Mouse (Mus musculus) ES-E14 (cell line): ENCODE data around the gene Hist2h3b. TPM values are rescaled to one million over a fixed set of nuclear protein-coding genes. Genes with fewer than 3 reads are reported as not detected.
"Not testable (repeated sequence)": the region's sequence is repeated elsewhere in the genome, so short reads cannot be mapped to it uniquely, and the experiment has no call there.

Experiments
- DNase-seq: peaks from one replicate; pipeline ENCODE4 v3.0.0-alpha.2; 2013; ENCODE audit warnings: low read depth, low spot score
- H3K27ac ChIP-seq: 2 replicates; pipeline ENCODE4 v1.5.1; 2012; ENCODE audit warnings: low read depth, mild to moderate bottlenecking, low read length, moderate library complexity, mixed read lengths; ENCODE audit not compliant: poor library complexity, insufficient read depth, severe bottlenecking
- H3K36me3 ChIP-seq: 2 replicates; pipeline ENCODE4 v1.6.1; 2012; ENCODE audit warnings: mild to moderate bottlenecking, low read length, moderate library complexity, mixed read lengths; ENCODE audit not compliant: control insufficient read depth, poor library complexity, insufficient read depth, severe bottlenecking
- H3K4me1 ChIP-seq, 2 experiments: fragments of 150-350 bp in 1 of 2; sonication (generic) in 1 of 2; 2 replicates each; pipeline ENCODE4 v1.6.1; 2012; ENCODE audit warnings: low read length in 2 of 2, mild to moderate bottlenecking in 1 of 2, mixed read lengths in 1 of 2; ENCODE audit not compliant: control insufficient read depth in 2 of 2, insufficient read depth in 2 of 2, poor library complexity in 1 of 2
- H3K4me3 ChIP-seq, 2 experiments: fragments of 150-350 bp in 1 of 2; sonication (generic) in 1 of 2; 2 replicates each; pipeline ENCODE4 v1.5.1; 2012; ENCODE audit warnings: low read length in 2 of 2, low read depth in 1 of 2, mild to moderate bottlenecking in 1 of 2, mixed read lengths in 1 of 2; ENCODE audit not compliant: insufficient read depth in 1 of 2, poor library complexity in 1 of 2, severe bottlenecking in 1 of 2
- H3K9ac ChIP-seq: 2 replicates; pipeline ENCODE4 v1.6.1; 2012; ENCODE audit warnings: low read depth, mild to moderate bottlenecking, low read length, mixed read lengths; ENCODE audit not compliant: poor library complexity, insufficient read depth, severe bottlenecking
- H3K9me3 ChIP-seq: fragments of 150-350 bp; sonication (generic); 2 replicates; pipeline ENCODE4 v1.6.1; 2012; ENCODE audit warnings: low read depth, mild to moderate bottlenecking, low read length; ENCODE audit not compliant: control insufficient read depth, insufficient read depth
- CHD2 ChIP-seq: IDR thresholded peaks from 2 replicates; pipeline ENCODE4 v1.6.1; 2014; ENCODE audit warnings: mild to moderate bottlenecking, low read depth, low read length, inconsistent platforms
- HCFC1 ChIP-seq: IDR thresholded peaks from 2 replicates; pipeline ENCODE4 v1.6.1; 2012; ENCODE audit warnings: low read length, inconsistent platforms, borderline replicate concordance; ENCODE audit not compliant: insufficient read depth
- MAFK ChIP-seq: IDR thresholded peaks from 2 replicates; pipeline ENCODE4 v1.6.1; 2014; ENCODE audit warnings: mild to moderate bottlenecking, low read depth, low read length, inconsistent platforms; ENCODE audit not compliant: insufficient read depth
- ZC3H11A ChIP-seq: IDR thresholded peaks from 2 replicates; pipeline ENCODE4 v1.6.1; 2012; ENCODE audit warnings: low read depth, mild to moderate bottlenecking, inconsistent platforms, low read length, borderline replicate concordance
- ZNF384 ChIP-seq: IDR thresholded peaks from 2 replicates; pipeline ENCODE4 v1.6.1; 2012; ENCODE audit warnings: low read depth, low read length, inconsistent platforms
- in situ Hi-C, 2 experiments: fragments of 600-800 bp; cut with MboI; formaldehyde crosslinking; loops; one replicate each; pipeline ENCODE4 v1.15.1; 2025; ENCODE audit warnings: low sequenced_read_pairs in 2 of 2, inconsistent platforms in 1 of 2; ENCODE audit not compliant: unreplicated experiment in 2 of 2
- total RNA-seq: library from RNA; depleted of rRNA; stranded (reverse); fragments of 300-350 nt; gene quantifications from 2 replicates; pipeline ENCODE4 v1.2.3, GENCODE M21; 2012; rRNA removed

Hist2h3b gene
- total RNA-seq = 806 and 880 TPM in 2 replicates

DNA sequence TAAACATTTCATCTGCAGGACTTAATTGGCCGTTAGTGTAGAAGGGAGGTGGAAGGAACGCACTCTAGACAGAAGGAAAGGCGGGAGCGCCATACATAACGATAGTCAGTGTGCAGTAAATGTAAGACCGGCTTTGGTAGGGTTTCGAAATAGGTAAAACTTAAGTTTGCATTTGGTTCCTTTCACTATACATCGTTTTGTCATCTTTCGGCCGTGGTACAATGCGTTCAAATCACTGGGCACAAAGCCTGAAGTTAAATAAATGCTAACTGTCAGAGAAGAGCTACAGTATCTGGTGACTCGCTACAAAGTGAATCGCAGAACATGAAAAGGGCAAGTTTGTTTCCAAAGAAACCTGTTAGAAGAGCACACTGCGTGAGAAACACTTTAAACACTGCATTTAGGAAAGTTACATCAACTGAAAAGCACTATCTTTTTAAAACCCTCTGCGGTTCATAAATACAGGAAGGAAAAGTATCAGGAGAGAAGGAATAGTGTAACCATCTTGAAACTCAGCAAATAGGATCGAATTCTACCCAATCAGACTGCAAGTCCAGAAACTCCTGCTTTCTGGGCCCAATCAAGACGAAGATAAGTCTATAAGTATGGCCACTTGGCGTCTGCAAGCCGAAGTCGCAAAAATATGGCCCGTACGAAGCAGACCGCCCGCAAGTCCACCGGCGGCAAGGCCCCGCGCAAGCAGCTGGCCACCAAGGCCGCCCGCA is at the start of gene Hist2h3b:
TSS of gene Hist2h3b (plus strand) at position 604 of the 725 bp plus-strand sequence.
- peak within 1 kb of the TSS; percentile 61 to 62 for H3K4me3 ChIP-seq
- H3K27ac ChIP-seq = peak within 1 kb of the TSS; percentile 74
- H3K36me3 ChIP-seq = no peaks in the 10 kb centered on the region
- H3K9ac ChIP-seq = peak within 1 kb of the TSS; percentile 76
- in situ Hi-C loops = no loop called here
- DNase-seq = peak; percentile 65
- TF ChIP-seq HCFC1 (no peak), ZC3H11A (no peak), CHD2 (no peak), MAFK (no peak), ZNF384 (no peak)
- no peaks in the 10 kb centered on the region for H3K9me3 ChIP-seq
- H3K4me1 ChIP-seq = peaks cover 2 to 5% of the 10 kb centered on the region in 2 experiments; a peak in 2 of 4 replicates

DNA sequence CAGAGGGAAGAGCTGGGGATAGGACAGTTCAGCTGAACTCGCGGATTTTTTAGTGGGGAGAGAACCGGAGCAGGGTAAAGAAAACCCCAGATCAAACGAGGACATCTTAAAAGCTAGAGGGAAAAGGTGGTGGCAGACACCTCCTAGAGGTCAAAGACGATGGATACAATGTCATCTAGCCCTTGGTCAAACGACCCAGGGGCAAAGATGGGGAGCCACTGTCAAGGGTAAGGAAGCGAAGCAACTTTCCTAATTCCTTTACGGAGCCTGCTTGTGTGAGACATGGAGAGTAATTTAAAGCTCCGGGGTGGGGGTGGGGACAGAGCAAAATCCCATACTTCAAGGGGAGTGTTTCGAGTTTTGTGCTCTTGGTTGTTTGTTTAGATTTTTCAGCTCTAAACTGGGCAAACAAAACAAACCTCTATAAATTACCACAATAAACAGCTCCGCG is 49.2 kb upstream of the Hist2h3b start:
- Histone ChIP-seq H3K36me3 (no peaks in the 10 kb centered on the region), H3K27ac (peak overlapping the region; percentile 83), H3K9ac (peak overlapping the region; percentile 77), H3K9me3 (no peaks in the 10 kb centered on the region), H3K4me1 (peaks cover 0 to 3% of the 10 kb centered on the region in 2 experiments; a peak in 2 of 4 replicates), H3K4me3 (peak overlapping the region; percentile 59 to 68)
- in situ Hi-C loops = no loop called here
- TF ChIP-seq ZNF384 (no peak), HCFC1 (no peak), ZC3H11A (0 out of 2 replicates have a peak, but pooled peaks have one; percentile 3), CHD2 (peak; percentile 14; the same call in 1 of the 2 replicates), MAFK (no peak)
- no peak for DNase-seq

DNA sequence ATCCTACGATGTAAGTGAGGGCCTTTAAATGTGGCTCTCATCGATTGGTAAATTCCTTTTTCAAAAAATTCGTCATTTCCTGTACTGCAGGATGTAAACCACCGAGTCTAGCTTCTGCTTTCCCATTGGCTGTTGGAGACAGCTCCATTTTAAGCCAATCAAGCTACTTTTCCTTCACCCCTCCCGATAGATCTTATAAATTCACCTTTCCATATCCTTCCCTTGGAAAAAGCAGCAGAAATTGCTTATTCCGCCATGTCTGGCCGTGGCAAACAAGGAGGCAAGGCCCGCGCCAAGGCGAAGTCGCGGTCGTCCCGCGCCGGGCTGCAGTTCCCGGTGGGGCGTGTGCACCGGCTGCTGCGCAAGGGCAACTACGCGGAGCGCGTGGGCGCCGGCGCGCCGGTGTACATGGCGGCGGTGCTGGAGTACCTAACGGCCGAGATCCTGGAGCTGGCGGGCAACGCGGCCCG is 48.8 kb upstream of the Hist2h3b start, which contains the start of the genes Bola1 and Hist2h2ab:
TSS of gene Bola1 (minus strand) at position 49 of the 470 bp plus-strand sequence.
TSS of gene Hist2h2ab (plus strand) at position 205 of the 470 bp plus-strand sequence.
- Histone ChIP-seq H3K4me1 (peaks cover 0 to 3% of the 10 kb centered on the region in 2 experiments; a peak in 2 of 4 replicates), H3K36me3 (no peaks in the 10 kb centered on the region), H3K9me3 (no peaks in the 10 kb centered on the region), H3K9ac (peak within 1 kb of the TSS; percentile 95), H3K4me3 (peak within 1 kb of the TSS; percentile 75 to 77), H3K27ac (peak within 1 kb of the TSS; percentile 93)
- TF ChIP-seq HCFC1 (0 out of 2 replicates have a peak, but pooled peaks have one; percentile 7), CHD2 (peak; percentile 3; the same call in 1 of the 2 replicates), ZC3H11A (no peak)
- in situ Hi-C loops = no loop called here
- DNase-seq = no peak

DNA sequence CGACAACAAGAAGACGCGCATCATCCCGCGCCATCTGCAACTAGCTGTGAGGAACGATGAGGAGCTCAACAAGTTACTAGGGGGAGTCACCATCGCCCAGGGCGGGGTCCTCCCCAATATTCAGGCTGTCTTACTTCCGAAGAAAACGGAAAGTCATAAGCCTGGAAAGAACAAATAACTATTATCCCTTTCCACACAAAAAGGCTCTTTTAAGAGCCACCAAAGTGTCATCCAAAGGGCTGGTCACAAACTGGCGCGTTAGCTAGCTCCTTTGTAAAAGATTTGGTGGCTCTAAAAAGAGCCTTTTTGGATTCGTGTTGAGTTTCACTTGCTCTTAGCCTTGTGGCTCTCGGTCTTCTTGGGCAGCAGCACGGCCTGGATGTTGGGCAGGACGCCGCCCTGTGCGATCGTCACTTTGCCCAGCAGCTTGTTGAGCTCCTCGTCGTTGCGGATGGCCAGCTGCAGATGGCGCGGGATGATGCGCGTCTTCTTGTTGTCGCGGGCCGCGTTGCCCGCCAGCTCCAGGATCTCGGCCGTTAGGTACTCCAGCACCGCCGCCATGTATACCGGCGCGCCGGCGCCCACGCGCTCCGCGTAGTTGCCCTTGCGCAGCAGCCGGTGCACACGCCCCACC is 48.2 kb upstream of the Hist2h3b start:
- H3K9me3 ChIP-seq, in situ Hi-C loops, DNase-seq, H3K4me1 ChIP-seq, H3K36me3 ChIP-seq: not testable (repeated sequence)
- Histone ChIP-seq H3K9ac (peak overlapping the region; percentile 95), H3K27ac (peak overlapping the region; percentile 93), H3K4me3 (peak overlapping the region; percentile 75 to 77)
